Mouse (Mus musculus) central nervous system, embryonic 18 days (tissue): Measurements from ENCODE around the gene 1810062G17Rik. TPM values are rescaled to one million over a fixed set of nuclear protein-coding genes. Genes with fewer than 3 reads are reported as not detected.

Source experiments
- polyA plus RNA-seq: library from polyadenylated mRNA; depleted of rRNA; stranded (reverse); fragments of >200 nt; gene quantifications from 2 replicates; pipeline ENCODE4 v1.2.3, GENCODE M21; 2012; rRNA removed

The 1810062G17Rik gene
- 0.41 TPM in 1 of 2 replicates, not detected in the other for polyA plus RNA-seq

DNA sequence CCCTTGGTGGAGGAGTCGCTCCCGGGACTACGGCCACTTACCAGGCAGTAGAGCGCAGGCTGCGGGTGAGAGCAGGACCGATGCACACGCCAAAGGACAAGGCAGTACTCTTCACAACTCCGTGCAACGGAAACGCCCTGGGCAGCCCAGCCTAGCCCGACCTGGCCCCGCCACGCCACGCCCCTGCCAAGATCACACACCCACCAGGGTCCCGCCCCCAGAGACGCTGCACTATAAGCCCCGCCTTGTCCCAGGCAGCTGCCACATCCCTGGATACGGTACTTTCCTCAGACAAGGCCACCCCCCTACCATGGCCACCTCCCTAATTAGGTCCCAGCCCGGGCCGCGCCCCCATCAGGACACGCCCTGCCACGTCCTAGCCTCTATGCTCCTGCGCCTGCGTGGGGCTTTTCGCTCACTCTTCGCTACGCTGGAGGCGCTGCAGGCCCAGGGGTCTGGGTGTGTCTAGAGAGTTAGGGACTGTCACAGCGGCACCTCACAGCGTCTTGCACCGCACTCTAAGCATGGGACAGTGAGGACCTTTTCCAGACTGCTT lies at the start of gene 1810062G17Rik, which contains the start of gene Anxa5:
TSS of gene 1810062G17Rik (plus strand) at position 406 of the 556 bp plus-strand sequence.
TSS of gene Anxa5 (minus strand) at position 363 of the 556 bp plus-strand sequence.

DNA sequence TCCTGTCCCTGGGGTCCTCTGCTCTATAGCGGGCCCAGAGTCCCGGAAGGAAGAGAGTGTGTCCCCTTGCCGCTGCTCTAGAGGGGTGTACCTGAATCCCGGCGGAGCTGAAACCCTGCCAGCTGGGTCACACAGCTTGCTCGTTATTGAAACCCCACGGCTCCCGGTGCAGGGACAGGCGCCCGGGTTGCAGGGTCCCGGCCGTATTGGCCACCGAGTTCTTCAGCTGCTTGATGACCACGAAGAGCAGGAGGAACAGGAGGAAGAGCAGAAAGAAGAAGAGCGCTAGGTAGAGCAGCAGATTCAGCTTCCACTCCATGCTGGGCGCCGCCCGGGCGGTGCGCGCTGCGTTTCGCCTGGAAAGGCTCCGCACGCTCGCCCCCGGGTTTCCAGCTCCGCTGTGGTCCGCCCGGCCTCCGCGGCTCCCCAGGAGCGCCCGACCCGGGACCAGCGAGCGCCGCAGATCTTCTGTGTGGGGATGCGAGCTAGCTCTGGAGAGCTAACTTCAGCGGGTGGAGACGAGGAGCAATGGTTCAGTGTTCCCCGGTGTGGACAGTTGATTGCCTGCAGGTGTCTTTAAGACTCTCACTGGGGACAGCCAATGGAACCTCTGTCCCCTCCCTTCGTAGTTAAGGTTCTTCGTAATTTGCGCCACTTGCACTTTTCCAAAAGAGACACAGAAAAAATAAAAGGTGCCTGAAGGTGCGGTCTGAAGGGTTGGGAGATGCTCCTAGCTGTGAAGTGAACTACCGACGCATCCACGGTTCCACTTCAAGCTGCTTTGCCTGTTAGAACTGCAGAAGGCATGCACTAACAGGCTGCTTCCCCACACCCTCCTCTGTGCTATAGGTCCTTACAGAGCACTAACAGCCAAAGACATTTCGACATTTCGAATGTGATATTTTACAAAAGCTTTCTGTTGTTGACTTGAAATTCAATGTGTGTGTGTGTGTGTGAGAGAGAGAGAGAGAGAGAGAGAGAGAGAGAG lies 45.6 kb downstream of the 1810062G17Rik start, which contains the start of gene Gm11549:
TSS of gene Gm11549 (minus strand) at position 741 of the 988 bp plus-strand sequence.

Other genes with a start within 250 kb of the 1810062G17Rik start
- 54.1 and 69.3 TPM in 2 replicates for gene Anxa5, start within 50 bp of the 1810062G17Rik start, polyA plus RNA-seq
- gene Gm11549, start 45.9 kb downstream of the 1810062G17Rik start, polyA plus RNA-seq, result 0.54 and 0.70 TPM in 2 replicates
- 46.7 and 48.3 TPM in 2 replicates for gene Exosc9, start 76.7 kb downstream of the 1810062G17Rik start, polyA plus RNA-seq
- 23.9 and 26.5 TPM in 2 replicates for gene Ccna2, start 96.2 kb downstream of the 1810062G17Rik start, polyA plus RNA-seq
- gene Bbs7, start 137.5 kb downstream of the 1810062G17Rik start, polyA plus RNA-seq, result 16.8 and 19.7 TPM in 2 replicates
- 12.0 and 16.0 TPM in 2 replicates for gene Trpc3, start 214.2 kb downstream of the 1810062G17Rik start, polyA plus RNA-seq